Mouse (Mus musculus) embryo, embryonic 10.5 days (tissue): ENCODE measurements at regions not wholly inside any gene's neighbourhood (a gene's known extent, or its start where the extent isn't known, plus 50 kb on each side); places are given as distances from the start of the nearest gene placed in this dataset.

Source experiments
- DNase-seq: peaks from one replicate; pipeline ENCODE4 v3.0.0-alpha.2; 2015; ENCODE audit warnings: low spot score

DNA sequence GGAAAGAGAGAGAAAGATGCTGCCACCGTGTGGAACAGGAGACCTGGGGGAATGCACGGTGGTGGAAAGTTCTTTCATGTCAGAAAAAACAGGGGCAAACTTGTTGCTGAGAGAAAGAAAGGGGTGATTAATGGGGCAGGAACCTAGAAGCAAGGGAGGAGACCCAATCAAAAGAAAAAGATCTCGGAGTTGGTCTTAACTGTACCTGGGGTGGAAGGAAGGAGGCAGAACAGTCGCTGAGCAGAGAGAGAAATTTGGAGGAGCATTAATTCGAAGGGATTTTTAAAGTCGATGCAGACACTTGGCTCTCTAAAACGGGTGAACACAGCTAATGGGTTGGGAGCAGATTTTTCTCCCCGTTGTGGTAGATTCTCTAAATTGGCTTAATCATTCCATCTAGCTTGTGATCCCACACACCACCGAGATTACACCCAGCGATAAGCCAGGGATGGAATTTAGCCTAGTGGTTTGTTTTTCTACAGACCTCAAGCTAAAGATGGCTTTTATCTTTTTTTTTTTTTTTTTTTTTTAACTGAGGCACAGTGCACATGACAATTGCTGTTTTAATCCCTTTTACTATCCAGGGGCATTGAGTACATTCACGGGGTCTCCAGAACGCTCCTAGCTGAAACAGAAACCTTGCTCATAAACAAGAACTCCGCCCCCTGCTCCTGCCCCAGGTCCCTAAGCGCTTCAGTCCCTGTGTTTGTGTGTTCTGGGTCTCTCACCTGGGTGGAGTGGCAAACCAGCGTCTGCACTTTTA, 73.1 kb upstream of the Cpm start:
- DNase-seq, result no peak

DNA sequence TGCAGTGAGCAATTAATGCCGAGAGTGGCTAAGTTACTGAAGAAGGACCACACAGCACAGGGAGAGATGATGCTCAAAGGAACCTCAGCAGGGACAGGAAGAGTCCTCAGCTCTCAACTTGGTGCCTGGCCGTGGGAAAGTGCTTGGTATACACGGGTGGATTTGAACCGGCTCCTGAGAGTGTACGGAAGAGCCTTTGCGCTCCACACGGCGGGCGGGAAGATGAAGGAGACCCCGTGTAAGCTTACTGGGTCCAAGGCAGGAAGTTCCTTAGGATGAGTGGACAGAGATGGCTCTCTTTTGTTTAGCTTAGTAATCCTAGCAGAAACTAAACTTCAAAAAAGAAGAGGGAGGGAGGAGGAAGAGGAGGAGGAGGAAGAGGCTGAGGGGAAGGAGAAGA, 73.8 kb upstream of the Cpm start:
- DNase-seq, result no peak

DNA sequence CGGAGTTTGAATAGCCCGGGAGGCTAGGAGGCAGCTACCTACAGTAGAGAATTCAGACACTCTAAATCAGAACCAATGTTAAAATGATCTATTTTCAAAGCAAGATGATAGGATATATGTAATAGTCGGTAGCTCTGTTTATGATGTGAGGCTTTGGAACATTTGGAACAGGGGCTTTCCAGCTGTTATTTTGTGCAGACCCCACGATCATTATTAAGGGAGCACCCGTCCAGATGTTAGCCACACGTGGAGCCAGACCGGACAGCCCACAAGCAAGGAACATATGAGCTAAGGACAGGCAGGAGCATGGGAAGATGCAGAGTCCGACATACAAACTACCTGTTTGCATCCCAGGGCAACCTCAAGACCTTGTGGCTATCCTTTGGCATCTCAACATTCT, 74.3 kb upstream of the Cpm start:
- DNase-seq, result no peak

DNA sequence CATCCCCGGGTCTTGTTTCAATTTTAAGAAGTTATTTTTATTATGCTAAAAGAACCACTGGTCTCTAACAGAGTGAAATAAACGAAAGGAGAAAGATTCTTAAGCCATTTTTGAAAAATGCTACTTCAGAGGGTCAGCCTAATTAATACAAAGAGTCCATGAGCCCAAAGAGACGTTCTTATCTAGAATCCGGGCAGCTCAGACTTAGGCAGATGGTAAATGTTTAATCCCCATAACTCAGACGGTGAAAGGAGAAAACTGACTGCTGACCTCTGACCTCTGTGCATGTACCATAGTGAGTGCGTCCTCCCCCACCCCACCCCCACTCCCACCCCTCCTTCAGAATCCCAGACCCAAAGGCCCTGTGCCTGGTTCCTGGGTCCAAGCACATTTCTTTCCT, 74.8 kb upstream of the Cpm start:
- DNase-seq, result no peak

DNA sequence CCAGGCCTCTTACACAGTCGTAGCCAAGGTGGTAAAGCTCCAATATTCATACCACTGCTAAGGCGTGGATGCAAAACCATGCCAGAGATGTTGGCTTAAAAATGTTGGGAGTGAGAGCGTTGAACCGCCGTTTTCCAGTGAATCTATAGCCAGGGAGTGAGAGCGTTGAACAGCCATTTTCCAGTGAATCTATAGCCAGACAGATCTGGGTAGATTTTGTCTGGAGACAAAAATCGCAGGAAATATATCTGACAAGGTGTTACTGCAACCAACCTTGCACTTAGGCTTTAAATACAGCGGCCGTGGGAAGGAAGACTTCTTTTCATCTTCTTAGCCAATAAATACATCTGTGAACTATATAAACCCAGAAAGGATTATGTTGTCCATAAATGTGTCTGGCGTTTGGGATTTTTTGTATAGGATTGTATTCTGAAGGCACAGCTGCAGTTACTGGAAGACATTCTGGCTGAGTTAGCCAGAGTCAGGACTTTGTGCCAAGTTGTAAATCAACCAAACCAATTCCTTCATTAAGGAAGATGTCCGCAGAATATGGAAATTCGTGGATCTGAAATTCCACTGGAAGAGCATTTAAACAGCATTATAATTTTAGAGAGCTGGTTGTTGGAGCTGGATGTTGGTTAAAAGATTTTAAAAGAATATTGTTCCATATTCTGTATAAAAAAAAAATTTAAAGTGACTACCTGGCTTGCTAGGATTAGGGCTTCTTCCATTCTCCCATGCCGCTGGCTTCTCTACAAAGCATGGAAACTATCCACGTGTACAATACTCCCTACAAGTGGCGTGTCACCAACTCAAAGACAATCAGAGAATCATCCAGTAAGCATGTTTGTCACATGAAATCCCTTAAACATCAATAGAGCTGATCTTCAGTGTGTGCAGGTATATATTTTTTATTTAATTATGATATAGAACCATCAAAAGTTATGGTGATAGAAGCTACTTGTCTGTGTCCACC, 75.8 kb upstream of the Cpm start:
- DNase-seq, result no peak

DNA sequence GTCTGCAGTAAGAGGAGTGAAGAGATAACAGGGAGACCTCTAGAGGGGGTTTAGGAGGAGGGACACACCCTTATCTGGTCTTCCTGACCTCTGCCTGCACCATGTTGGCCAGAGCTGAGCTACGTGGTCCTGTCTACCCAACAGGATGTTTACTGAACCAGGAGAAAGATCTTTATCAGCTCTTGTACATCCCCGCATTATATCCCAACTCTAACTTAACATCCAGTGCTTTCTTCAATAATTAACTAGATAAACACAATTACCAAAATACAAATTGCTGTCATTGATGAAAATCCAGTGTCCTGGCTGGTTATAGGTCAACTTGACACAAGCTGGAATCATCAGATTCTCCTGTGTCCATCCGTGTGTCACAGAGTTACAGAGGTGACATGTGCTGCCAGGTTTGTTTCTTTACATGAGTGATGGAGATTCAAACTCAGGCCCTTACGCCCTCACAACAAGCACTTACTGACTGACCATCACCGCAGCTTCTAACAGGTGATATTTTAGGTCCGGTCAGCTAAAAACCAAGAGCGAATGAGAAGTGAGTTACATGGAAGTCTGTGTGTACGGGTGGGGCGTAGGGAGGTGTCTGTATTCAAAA, 77.1 kb upstream of the Cpm start:
- no peak for DNase-seq

DNA sequence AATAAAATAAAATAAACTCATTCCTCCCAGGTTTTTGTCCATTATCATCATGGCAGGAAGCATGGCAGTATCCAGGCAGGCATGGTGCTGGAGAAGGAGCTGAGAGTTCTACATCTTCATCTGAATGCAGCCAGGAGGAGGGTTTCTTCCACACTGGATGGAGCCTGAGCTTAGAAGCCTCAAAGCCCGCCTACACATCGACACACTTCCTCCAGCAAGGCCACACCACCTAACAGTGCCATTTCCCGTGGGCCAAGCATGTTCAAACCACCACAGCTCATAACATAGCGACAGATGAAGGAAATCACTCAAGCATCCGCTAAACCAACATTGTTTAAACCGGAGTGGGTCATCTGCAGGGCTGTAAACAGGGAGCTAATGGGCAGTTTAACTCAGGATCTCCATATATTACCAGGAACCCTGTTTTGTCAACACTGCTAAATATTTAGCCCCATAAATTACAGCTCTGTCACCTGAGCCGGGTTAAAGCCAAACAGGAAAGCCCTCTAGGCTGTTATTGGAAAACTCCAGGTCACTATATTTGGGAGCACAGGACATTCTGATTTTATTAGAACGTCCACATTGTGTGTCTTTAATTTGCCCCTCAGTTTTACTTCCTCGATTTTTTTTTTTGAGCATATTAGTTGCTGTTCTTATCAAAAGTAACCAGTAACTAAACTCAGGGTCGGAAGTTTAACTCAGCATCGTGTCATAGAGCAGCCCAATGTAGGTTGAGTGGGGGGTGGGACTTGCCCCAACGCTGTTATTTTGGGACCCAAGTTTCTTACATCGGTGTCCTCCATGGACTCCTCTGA, 77.9 kb upstream of the Cpm start:
- no peak for DNase-seq

DNA sequence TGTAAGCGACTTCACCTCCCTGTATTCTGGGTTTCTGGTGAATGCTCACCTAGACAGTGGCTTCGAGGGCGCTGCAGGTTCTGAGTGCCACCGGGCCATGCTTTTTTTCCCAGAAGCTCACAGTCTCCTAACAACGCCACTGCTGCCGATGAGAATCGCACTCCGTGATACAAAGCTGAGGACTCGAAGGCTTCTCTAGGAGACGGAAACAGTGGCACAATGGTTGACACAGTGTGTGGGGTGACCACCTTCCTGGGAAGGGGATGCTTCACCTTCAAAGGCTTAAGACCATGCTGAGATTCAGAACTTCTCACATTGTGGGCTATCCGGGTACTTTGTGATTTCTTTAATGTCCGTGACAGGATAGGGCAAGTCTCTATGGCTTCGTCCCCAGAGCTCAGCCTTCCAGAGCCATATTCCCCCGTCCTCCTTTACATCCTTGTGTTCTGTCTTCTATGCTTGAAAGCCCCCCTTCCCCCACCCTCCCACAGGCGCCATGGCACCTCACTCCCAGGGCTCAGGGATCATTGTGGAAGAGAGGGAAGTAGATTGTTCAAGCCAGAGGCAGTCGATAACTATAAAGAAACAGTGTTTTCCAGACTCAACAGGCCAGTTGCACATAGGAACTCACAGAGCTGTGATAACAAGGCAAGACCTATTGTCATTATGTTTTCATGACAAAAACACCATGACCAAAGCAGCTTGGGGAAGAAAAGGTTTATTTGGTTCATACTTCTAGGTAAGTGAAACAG, 79.3 kb upstream of the Cpm start:
- DNase-seq, result no peak

- no peak for DNase-seq
Measured at GRCm38 (mm10) chr10:117549506-117549830, 79.8 kb upstream of the Cpm start.

DNA sequence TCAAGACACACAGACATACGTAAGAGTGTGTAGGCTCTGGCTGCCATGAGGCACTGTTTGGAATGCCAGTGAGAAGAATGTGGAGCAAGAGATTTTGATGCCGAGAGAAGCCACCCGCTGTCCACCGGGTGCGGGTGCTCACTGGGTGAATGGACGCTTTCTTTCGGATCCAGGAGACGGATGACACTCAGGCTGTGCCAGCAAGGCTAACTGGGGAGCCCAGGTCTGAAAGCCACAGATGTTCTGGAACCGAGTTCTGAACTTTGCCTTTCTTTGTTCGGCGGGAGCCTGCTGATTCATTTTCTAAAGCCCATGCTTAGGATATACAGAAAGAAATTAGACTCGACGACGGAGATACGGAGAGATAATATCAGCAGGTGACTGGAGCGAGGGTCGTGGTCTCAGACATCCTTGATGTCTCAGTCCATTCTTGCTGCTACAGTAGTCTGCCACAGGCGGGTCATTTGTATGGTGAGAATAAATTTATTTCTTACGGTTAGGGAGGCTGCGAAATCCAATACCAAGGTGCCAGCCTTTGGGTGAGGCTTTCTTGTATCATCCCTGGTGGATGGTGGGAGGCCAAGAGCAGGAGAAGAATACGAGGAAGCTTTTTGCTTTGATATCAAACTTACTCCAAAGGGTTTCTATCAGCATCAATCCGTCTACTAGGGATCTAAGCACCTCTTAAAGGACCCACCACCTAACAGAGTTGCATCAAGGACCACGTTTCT, 80.4 kb upstream of the Cpm start:
- no peak for DNase-seq

GRCm38 (mm10) chr10:117548262-117548661, 81.0 kb upstream of the Cpm start:
- DNase-seq, result no peak

DNA sequence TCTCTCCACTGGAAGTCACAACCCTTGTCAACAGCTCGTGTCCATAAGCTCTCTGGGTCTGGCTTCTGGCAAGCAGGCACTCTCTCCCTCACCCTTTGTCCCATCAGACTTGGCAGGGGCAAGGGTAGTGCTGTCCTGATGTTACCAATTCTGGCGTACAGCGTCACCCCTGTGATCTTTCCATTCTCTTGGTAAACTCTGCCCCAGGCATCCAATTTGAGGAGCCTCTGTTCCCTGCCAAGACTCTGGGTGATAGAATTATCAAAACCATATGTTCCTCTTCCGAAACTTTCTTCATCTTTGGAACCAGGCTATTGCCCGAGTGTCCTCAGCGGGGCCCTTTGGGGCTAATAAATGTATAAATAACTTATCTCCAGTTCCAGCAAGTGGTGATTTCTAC, 82.0 kb upstream of the Cpm start:
- no peak for DNase-seq

- no peak for DNase-seq
Measured at GRCm38 (mm10) chr10:117545842-117546631, 83.3 kb upstream of the Cpm start.

- DNase-seq, result peak; percentile 44
Measured at GRCm38 (mm10) chr10:117544680-117545546, 84.4 kb upstream of the Cpm start.

DNA sequence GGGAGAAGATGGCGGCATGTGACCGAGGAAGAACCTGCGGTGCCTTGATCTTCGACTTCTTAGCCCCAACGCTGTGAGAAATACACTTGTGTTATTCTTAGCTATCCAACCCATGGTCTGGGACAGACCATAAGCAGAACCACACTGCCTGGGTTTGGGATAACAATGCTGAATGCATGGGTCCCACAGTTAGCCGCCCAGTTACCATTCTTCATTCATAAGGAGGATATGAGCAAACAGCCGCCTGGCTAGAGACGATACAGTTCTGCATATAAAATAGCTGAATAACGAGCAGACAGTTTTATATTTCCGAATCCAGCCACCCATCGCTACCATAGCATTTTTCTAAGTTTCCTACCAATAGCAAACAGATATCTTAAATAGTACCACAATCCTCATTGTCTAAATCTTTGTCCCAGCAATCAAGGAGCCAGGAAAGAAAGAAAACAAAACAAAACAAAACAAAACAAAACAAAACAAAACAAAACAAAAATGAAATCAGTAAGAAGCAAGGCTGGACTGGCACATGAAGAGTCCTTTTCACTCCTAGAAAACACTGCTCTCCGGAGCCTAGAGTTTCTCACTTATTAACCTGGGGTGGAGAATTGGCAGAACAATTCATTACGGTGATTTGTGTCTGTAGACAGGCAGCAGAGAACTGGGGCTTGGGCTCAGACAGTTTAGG, 85.2 kb upstream of the Cpm start:
- no peak for DNase-seq

GRCm38 (mm10) chr10:117543696-117543950, 85.7 kb upstream of the Cpm start:
- DNase-seq, result no peak

- DNase-seq, result no peak
Measured at GRCm38 (mm10) chr10:117542886-117543695, 86.2 kb upstream of the Cpm start.

DNA sequence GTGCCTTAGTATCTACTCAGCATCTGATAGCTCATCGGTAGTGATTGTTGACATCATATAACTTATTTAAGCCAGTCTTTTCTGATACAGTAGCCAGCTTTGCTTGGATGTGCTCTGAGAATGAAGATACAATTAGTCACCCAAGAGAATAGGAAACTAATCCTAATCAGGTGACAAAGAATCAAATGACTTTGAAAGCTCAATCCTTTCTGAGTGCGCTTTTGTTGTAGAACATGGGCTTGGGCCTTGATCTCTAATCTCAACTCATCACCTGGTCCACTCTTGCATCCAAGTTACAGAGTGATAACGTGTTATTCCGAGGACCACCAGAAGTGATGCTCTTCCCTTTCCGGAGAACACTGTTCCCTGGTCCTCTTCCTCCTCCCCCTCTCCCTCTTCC, 86.9 kb upstream of the Cpm start:
- DNase-seq, result no peak
